In the genomic region with DNA sequence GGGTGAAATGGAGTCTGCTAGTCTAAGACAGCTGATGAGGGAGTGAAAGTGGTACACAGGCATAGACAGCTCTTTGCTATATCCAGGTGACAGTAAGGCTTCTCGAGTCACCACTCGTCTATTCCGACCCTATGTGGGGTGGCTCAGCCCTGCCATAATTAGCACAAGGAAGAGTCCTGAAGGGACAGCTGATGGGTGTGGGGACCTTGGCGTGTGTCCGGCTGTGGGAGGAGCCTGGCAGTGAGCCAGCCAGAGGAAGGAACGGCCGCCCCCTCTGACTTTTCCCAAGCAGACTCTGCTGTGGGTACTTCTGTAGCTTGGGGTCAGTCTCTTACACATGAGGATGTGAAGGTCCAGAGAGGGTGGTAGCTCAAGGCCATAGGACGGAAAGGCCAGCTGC, we compare ENCODE assay signal across 9 mouse cellular contexts. TPM values are rescaled to one million over a fixed set of nuclear protein-coding genes. Genes with fewer than 3 reads are reported as not detected.
DNase-seq lines count a peak whose midpoint lies in the region; ATAC-seq and TF ChIP-seq lines count a peak whose summit lies in the region.
"Had no signal": no experiment of that assay in that cellular context is flagged by ENCODE, and none has a peak within 500 bp of the region (broad histone marks: within the 10 kb centered on the region; RNA-seq: fewer than 3 reads in every experiment).

No protein-coding gene starts in this region.

- no peak overlapping the region for H3K4me3 ChIP-seq in limb, embryonic 13.5 days
- no peak overlapping the region for H3K4me3 ChIP-seq in limb, embryonic 10.5 days
- H3K4me3 ChIP-seq in heart, adult 2 months: no peak overlapping the region
- H3K4me3 ChIP-seq in forebrain, embryonic 12.5 days (replicated peaks): no peak overlapping the region
- H3K4me3 ChIP-seq: megakaryocyte, embryonic 14.5 days had no signal

- TF ChIP-seq POLR2A in heart, adult 2 months (IDR thresholded peaks at IDR 0.05; ENCODE audit: insufficient read depth, low read depth, low read length): no peak

- no peak for TF ChIP-seq EP300 in heart, adult 2 months (IDR thresholded peaks at IDR 0.05; ENCODE audit: insufficient read depth, low read depth, low read length)

- WGBS in limb, embryonic 13.5 days: 66% methylated on average over 8 of the region's 8 CpGs
- 77% methylated on average over 8 of the region's 8 CpGs for WGBS in limb, embryonic 10.5 days
- WGBS in heart, adult 2 months: 11% methylated on average over 8 of the region's 8 CpGs
- 83% methylated on average over 8 of the region's 8 CpGs for WGBS in forebrain, embryonic 12.5 days

- no peak for TF ChIP-seq CTCF in heart, adult 2 months (IDR thresholded peaks at IDR 0.05)

- peaks cover 81% of the 10 kb centered on the region for H3K36me3 ChIP-seq in limb, embryonic 13.5 days
- peaks cover 49% of the 10 kb centered on the region for H3K36me3 ChIP-seq in limb, embryonic 10.5 days
- no peaks in the 10 kb centered on the region for H3K36me3 ChIP-seq in heart, adult 2 months (ENCODE audit: control insufficient read depth, insufficient read depth, low read length)
- H3K36me3 ChIP-seq in forebrain, embryonic 12.5 days (replicated peaks): peaks cover 82% of the 10 kb centered on the region

- no peaks in the 10 kb centered on the region for H3K4me1 ChIP-seq in limb, embryonic 13.5 days
- no peaks in the 10 kb centered on the region for H3K4me1 ChIP-seq in limb, embryonic 10.5 days
- peaks cover 17% of the 10 kb centered on the region for H3K4me1 ChIP-seq in heart, adult 2 months (ENCODE audit: control insufficient read depth, insufficient read depth, low read length)
- 0 out of 2 replicates have a peak, but pooled peaks cover 2% of the 10 kb centered on the region for H3K4me1 ChIP-seq in forebrain, embryonic 12.5 days
- H3K4me1 ChIP-seq: megakaryocyte, embryonic 14.5 days had no signal

- 0 out of 2 replicates have a peak, but pooled peaks have one; percentile 41 for ATAC-seq in limb, embryonic 13.5 days (ENCODE audit: low FRiP score, low read depth)
- no peak for ATAC-seq in forebrain, embryonic 12.5 days (ENCODE audit: low FRiP score)

- no peaks in the 10 kb centered on the region for H3K9me3 ChIP-seq in limb, embryonic 13.5 days
- H3K9me3 ChIP-seq in limb, embryonic 10.5 days (replicated peaks): no peaks in the 10 kb centered on the region
- no peaks in the 10 kb centered on the region for H3K9me3 ChIP-seq in forebrain, embryonic 12.5 days
- H3K9me3 ChIP-seq: megakaryocyte, embryonic 14.5 days had no signal

- H3K27me3 ChIP-seq in limb, embryonic 13.5 days: no peaks in the 10 kb centered on the region
- no peaks in the 10 kb centered on the region for H3K27me3 ChIP-seq in limb, embryonic 10.5 days (ENCODE audit: low read depth, poor library complexity, severe bottlenecking)
- no peaks in the 10 kb centered on the region for H3K27me3 ChIP-seq in heart, adult 2 months (ENCODE audit: control insufficient read depth, insufficient read depth, low read length)
- no peaks in the 10 kb centered on the region for H3K27me3 ChIP-seq in forebrain, embryonic 12.5 days

- H3K4me2 ChIP-seq in limb, embryonic 13.5 days (replicated peaks): no peak overlapping the region
- H3K4me2 ChIP-seq in forebrain, embryonic 12.5 days: no peak overlapping the region

- intact Hi-C loops in heart, adult 2 months (cut with DNase I): no loop called here

- H3K27ac ChIP-seq in limb, embryonic 13.5 days: no peak overlapping the region
- no peak overlapping the region for H3K27ac ChIP-seq in limb, embryonic 10.5 days
- H3K27ac ChIP-seq in heart, adult 2 months: peak overlapping the region; percentile 56
- H3K27ac ChIP-seq in forebrain, embryonic 12.5 days: no peak overlapping the region

- no peak overlapping the region for H3K9ac ChIP-seq in limb, embryonic 13.5 days
- peak overlapping the region; percentile 16; the same call in 1 of the 2 replicates for H3K9ac ChIP-seq in heart, adult 2 months (ENCODE audit: low read depth, low read length)
- H3K9ac ChIP-seq in forebrain, embryonic 12.5 days: no peak overlapping the region

- DNase-seq in limb, embryonic 10.5 days (ENCODE audit: low spot score): no peak
- peak; percentile 73 to 84 for DNase-seq in heart, adult 2 months
- peak; percentile 66 for DNase-seq in kidney, adult 9 months
- DNase-seq in lung, postnatal 14 days: peak; percentile 62
- no peak for DNase-seq in frontal cortex, postnatal 36 days (ENCODE audit: low spot score in 2 of 2)
- DNase-seq in thymus, postnatal 10 days (ENCODE audit: low spot score in 2 of 2): no peak

- no peaks in the 10 kb centered on the region for H3K79me2 ChIP-seq in heart, adult 2 months (replicated peaks; ENCODE audit: control insufficient read depth, insufficient read depth, low read length)

RNA-seq across cellular contexts. Expression of a gene that starts 21.2 kb away (rescaled TPM):
- polyA plus RNA-seq in limb, embryonic 13.5 days (2015; fragmentation: Nextera tagmentation; extraction: Ambion mirVana): 18.6 and 21.6 TPM in 2 replicates
- polyA plus RNA-seq in limb, embryonic 10.5 days (2016; fragmentation: Nextera tagmentation; extraction: Ambion mirVana): 8.5 and 15.4 TPM in 2 replicates
- 10 to 100 TPM; 11.8 to 14.5 TPM for total RNA-seq in heart, adult 2 months (2021)
- 36.3 and 56.3 TPM in 2 replicates for polyA plus RNA-seq in heart, adult 2 months (2012; rRNA removed)
- 19.9 and 21.7 TPM in 2 replicates for polyA plus RNA-seq in forebrain, embryonic 12.5 days (2016; fragmentation: Nextera tagmentation; extraction: Ambion mirVana)

Comparison
In these comparisons a context has a peak if more than half of its experiments do, and no peak if none do; other contexts are left out.
1. DNase-seq: peak in heart, adult 2 months (2 of 2), kidney, adult 9 months (single experiment) and lung, postnatal 14 days (single experiment); none in limb, embryonic 10.5 days (single experiment), frontal cortex, postnatal 36 days (0 of 2) and thymus, postnatal 10 days (0 of 2).